Mouse (Mus musculus): Measurements from ENCODE around the gene Mylk.

Mylk gene

DNA sequence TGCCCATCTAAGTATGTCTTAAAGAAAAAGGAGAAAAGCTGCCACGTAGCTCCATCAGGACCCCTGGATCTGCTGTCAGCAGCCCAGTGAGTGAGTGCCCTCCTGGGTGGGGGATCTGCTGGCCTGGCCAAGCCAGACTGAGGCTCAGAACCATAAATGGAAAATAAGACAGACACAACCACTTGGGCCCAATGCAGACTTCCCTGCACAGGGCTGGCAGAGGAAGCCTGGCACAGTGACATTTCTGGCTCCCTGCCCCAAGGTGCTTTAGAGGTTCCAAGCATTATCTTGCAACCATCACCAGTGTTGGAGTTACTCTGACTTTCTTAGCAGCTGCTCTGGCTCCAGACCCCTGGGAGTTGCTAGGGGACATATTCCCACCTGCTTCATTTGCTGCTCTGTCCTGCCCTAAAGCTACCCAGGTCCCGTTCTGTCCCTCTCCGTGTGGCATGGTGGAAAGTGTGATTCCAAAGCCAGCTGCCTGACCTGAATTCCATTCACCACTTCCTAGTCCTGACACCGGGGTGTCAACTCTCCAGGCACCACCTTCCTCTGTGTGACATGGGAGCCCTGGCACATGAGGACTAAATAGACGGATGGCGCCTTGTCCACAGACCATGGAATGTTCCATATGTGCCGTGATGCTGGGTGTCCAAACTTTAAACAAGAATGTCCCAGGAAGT, 156.7 kb downstream of the Mylk start:
- in situ Hi-C loops (cut with MboI, MseI): no loop called here

DNA sequence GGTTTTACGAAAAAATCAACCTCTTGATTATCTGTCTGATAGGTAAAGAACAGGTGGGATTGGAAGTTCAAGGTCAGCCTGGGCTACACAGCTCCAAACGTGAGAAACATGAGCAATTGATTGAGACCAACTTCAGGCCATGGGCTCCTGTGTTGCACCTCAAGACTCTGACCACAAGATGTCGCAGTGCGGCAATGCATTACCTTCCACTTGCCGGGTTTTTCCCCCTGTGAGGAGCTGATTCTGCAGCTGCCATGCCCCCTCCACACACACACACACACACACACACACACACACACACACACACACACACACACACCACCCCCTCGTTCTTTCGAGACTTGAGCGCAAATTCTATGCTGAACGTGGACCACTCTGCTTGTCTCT, 157.3 kb downstream of the Mylk start:
- in situ Hi-C loops (cut with MboI, MseI): no loop called here

DNA sequence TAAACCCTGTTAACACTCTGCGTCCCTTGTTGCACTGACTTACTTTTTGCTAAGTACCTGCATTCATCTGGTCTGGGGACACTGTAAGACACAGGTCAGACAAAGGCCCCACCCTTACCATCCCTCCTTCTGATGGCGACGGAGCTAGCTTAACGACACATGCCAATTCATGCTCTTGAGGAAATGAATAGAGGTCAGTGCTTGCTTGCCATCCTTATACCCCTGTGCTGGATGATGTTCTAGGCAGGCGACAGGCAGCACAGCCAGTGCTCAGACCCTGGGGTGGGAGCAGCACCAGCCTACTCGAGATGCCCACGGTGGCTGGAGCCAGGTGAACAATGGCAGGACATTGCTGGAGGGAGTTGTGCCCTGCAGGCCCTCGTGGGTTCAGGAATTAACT, 157.8 kb downstream of the Mylk start:
- in situ Hi-C loops (cut with MboI, MseI): no loop called here

DNA sequence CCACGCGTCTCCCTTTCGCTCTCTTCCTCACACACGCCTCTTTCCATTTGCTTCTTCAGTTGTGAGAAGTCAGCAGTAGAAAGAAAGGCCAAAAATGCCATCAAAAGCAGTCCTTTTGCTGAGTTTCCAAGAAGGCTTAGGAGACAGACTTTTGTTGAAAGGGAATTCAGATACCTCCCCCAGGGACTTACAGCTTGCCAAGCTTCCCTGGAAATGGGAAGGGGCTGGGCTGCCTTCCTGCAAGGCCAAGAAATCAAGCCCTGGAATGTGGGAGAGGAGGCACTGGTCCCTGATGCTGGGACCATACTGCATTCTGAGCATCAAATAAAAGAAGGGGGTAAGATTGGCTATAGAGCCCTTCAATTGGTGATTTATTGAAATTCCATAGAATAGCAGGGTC, 159.9 kb downstream of the Mylk start:
- in situ Hi-C loops (cut with MboI, MseI): loop anchor here (5.0 kb wide), 1 partner anchor 77 kb away; no protein-coding TSS in a partner anchor

DNA sequence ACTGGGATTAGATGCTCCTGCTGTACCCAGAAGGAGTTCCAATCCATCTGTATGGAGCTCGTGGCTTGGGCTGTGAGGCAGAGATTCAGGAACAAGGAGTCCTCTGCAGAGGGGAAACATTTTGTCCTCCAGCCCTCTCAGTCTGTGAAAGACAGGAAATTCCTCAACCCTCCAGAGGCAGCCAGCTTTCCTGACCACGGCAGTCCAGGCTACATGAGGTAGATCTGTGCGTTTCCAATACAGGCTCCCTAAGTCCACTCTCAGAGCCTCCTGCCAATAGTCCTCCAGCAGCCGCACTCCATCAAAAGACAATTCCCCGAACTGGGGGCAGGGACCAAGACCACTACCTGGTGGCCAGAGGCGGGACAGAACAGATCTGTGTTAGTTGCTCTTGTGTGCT, 164.4 kb downstream of the Mylk start:
- in situ Hi-C loops (cut with MboI, MseI): loop anchor here (5.0 kb wide), 1 partner anchor 73 kb away; no protein-coding TSS in a partner anchor

DNA sequence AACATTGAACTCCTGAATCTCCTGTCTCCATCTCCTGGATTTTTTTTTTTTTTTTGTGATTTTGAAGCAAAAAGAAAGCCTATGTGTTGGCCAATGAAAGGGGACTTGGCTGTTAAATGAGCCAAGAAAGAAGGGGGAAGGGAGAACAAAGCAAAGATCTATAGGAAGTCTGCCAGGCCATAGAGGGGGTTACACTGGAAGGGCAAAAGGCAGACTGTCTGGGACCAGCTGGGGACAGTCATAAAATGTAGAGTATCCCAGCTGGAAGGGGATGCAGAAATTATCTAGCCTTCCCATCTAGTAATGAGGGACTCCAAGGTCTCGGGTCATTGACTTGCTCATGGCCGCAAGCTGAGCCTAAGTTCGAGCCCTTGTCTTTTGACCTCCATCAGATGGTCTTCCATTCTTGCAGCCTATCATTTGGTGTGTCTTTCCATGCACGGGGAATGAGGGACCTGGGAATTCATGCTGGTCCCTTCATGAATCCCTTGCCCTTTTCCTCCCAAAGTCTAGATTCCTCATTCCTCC, 172.4 kb downstream of the Mylk start:
- in situ Hi-C loops (cut with MboI, MseI): no loop called here

DNA sequence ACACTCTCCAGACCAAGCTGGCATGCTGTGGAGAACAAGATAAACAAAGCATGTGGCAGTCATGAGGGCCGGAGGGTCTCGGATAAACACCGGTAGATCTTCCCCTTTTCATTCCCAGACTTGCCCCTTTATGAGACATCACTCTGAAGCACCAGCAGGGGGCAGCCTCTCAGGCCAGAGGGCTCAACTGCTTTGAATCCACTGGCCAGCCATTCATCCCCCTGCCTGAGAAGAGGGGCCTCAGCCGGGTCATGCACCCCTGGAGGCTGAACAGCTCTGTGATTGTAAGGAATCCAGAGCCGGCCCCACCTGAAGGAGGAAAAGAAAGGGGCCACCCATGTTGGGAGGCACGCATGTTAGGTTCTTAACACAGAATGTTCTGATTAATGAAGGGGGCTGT, 175.2 kb downstream of the Mylk start:
- in situ Hi-C loops (cut with MboI, MseI): no loop called here

DNA sequence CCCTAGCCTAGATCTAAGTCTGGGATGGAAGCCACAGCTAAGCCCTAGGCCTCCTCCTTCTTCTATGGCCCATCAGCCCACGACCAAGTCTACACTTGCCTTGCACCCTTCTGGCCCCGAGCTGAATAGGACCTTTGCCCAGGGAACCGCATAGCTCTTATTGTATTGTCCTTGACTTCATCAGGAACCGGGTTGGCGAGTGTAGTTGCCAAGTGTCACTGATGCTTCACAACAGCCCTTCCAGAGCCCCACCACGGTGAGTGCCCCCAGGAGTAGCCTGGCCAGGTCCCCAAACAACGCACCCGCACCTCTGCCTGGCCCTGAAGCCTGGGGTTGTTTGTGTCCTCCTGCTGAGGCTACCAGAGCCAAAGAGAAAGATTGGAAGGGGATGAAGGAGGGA, 175.9 kb downstream of the Mylk start:
- in situ Hi-C loops (cut with MboI, MseI): no loop called here

DNA sequence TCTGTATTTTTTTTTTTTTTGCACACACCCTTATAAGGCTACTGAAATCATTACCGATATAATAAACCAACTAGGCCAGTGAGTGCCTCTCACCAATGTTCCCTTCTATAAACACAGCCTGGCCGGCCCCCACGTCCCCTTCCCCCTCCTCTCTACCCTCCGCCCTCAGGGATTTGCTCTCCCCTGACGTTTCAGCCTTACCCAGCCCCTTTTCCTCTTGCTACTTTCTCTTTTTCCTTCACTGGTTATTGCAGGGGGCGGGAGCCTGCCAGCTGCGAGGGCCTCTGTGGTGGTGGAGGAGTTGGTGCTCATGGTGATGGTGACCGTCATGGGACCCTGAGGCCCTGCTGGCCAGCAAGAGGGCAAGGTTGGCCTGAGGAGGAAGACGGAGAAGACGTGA, 176.3 kb downstream of the Mylk start:
- in situ Hi-C loops (cut with MboI, MseI): no loop called here

DNA sequence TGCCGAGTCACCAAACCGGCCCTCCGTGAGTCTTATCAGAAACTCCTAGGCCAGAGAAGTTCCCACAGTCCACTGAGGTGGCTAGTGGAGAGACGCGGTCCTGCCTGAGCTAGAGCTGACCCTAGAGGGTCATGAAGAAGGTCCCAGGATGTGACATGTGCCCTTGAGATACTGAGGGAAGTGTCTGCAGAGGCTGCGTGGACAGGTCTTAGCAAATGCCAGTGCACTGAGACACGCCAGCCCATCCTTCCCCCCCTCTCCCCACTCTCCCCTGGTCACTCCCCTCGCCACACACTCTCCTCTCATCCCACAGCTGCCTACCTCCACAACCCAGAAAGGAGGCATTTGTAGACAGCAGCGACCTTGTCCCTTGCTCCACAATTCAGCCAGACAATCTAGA, 178.6 kb downstream of the Mylk start:
- in situ Hi-C loops (cut with MboI, MseI): no loop called here

DNA sequence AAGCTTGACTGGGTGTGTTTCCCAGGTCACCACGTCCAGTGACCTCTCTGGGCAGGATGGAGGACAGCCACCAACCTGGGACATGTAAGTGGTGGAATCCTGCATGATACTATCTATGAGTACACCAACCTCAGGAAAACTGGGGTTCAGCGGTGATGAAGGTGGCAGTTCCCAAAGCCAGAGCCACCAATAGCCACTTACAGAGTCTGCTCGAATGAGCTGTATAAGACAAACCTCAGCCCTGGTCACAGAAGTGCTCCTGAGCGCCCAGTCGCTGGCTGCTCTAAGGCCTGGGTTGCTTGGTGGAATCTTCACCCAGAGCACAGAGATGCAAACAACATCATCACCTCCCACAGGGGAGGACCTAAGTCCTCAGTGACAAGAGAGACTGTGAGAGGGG, 179.3 kb downstream of the Mylk start:
- in situ Hi-C loops (cut with MboI, MseI): no loop called here

DNA sequence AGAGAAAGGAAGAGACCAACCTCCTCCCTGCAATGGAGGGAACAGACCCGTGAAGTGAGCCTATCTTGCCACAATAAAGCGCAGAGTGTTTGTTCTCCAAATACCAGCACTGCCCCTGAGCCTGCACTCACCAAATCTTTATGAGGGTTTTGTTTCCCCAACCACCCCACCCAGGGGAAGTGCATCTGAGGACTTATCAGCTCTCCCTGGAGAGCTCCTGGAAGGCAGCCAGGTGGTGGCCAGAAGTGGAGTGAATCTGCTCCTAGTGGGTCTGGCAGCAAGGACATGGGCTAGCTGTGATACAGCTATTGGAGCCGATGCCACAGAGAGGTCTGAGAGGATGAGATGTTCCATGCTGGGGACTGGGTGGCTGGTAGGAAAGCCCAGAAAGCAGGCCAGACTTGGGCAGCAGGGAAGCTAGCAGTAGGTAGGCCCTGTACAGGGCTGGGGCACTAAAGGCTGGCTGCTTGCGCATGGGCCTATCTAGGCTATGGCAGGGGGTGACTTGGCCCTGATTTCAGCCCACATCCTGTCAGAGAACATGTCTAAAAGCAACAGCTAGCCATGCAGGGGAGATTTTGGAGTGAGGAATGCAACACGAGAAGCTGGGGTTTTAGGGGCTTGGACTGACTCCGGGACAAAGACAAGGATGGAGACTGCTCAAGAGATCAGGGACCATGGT, 180.1 kb downstream of the Mylk start:
- in situ Hi-C loops (cut with MboI, MseI): no loop called here

DNA sequence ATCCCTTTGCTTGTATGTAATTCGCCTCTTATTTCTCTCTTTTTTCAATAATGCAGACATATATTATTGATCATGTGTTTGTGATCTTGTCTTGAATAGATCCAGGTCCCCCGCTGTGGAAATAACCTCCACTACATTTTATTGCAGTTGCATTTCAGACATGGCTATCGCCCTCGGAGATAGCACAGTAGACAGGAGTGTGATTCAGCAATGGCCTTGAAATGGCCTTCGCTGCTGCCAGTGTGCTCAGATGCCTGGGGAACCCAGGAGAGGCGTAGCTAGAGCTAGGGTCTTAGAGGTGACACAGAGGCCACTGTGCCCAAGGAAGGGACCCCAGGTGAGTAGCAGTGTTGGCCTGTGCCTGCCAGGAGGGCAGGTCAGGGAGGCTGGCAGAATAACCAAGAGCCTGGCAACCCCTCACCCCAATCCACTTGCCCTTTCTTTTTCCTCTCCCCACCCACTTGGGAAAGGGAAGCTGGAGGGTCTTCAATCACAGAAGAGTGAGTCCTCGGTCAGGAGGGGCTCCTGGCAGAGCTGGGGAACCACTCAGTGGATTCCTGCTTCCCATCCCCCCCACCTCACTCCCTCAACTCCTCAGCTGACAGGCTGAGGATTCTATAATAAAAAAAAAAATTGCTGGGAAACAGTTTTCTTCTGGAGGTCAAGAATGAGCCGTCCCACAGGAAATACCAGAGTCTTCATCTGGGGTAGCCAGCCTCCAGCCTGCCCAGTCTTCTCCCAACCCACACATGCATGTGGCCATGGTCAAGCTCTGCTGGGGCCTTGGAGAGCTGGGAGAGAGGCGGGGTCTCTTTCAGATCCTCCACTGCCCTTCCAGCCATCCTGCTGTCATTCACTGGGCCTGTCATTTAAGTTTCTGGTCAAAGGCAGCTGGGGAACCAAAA, 181.8 kb downstream of the Mylk start:
- in situ Hi-C loops (cut with MboI, MseI): no loop called here

DNA sequence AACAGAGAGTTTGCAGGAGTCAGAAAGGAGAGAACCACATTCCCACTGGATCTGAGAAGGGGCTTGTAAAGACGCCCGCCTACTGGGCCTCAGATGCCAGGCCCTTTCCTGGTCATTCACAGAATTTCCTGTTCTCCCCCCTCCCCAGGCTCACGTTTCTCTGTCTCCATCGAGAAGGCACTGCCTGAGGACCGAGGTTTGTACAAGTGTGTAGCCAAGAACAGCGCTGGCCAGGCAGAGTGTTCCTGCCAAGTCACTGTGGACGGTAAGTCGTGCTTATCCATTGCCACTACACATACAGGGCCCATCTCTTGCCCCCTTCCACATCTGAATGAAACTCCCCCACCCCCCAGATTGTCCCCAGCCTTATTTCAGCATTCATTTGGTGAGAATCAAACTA, 184.7 kb downstream of the Mylk start:
- in situ Hi-C loops (cut with MboI, MseI): no loop called here

DNA sequence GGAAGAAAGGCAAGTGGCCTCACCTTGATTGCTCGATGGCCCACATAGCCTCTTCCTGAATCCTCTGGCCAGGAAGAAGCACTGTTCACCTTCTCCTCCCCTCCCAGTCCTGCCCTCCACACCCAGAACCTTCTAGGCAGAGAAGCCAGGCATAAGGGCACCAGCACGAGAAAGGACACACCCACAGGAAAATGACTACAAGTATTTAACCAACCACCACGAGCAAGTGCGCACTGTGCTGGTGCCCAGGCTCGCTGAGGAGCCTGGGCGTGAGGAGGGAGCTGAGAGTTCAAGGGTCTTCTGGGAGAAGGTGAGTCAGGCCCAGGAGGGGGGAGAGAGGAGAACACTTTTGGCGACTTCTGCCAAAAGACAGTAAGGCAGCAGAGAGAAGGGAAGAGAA, 185.1 kb downstream of the Mylk start:
- in situ Hi-C loops (cut with MboI, MseI): no loop called here

DNA sequence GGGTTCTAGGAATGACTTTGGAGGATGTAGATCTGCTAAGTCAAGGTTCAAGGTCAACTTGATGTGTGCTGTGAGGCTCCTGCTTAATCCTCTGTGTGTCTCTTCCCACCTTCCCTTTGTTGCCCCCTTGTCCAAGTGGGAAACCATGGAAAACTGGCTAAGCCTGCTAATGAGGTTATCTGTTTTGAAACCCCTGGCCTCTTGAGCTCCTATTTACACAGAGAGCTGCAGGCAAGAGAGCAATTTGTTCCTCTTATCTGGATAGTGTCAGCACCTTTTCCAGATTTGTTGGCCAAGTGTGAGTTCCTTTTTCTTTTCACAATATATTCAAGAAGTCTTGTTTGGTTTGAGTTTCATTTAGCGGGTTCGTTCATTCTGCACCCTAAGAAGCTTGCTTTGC, 186.3 kb downstream of the Mylk start:
- in situ Hi-C loops (cut with MboI, MseI): no loop called here

DNA sequence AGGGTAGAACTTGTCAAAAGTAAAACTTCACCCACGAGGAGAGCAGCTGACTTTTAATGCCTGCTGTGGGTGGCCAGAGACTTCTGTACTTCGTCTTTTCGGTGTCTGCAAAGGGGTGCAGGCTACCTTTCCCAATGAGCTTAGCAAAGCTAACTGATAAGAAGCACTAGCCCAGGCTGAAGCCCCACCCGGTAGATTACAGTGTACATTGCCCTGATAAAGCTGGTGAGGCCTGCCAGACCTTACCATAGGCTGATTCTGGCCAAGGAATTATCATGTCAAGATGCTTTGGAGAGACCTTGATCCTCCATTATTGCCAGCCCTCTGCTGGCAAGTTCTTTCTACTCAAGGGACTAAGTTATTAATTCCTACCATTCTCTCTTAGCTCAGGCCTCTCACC, 188.2 kb downstream of the Mylk start:
- in situ Hi-C loops (cut with MboI, MseI): no loop called here

DNA sequence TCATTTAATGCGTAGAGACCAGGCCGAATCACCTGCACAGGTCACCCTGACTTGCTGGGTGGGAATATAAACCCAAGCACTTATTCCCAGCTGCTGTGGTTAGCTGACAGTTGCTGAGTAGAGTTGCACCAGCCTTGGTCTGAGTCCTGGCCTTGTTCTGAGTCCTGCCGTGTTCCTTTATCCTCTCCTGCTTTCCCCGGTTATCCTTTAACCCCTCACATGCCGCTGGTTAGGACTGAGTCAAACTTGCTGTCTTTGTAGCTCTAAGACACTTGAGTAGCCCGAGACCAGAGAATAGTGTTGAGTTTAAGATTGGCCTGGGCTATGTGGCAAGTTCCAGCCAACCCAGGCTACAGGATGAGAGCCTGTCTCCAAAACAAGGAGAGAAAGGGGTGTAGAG, 189.5 kb downstream of the Mylk start:
- in situ Hi-C loops (cut with MboI, MseI): no loop called here

DNA sequence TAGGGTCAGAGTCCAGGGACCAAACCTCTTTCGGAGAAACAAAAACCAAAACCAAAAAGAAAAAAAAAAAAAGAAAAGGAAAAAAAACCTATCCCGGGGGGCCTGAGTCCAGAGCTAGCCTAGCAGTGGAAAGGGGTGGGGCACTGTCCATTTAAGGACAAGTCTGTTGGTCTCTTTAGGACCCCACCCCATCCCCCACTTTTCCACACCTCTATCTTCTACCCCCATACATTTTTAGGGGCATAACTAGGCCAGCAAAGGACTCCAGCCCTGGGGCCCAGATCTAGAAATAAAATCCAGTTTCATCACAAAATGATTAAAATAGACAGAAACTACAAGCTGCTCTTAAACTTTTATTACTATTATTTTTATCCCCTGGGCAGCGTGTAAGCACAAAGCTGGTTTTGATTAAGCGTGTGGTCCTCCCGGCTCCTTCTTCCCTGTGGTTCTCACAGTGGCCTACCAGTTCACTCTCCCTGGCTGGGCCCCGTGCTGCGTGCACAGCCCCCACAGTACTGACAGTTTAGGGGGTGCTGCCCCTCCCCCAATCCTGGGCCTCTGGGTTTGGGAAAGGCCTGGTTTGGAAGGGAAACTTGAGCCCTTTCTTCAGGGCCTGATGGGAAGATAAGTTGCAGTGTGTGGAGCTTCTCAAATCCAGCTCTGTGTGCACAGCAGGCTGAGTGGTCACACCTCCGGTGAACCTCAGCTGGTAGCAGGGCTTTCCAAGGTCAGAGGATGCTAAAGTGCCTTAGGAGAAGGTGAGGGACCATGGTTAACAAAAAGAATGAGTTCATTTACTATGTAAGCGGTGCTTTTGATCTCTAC, 190.7 kb downstream of the Mylk start:
- in situ Hi-C loops (cut with MboI, MseI): no loop called here

DNA sequence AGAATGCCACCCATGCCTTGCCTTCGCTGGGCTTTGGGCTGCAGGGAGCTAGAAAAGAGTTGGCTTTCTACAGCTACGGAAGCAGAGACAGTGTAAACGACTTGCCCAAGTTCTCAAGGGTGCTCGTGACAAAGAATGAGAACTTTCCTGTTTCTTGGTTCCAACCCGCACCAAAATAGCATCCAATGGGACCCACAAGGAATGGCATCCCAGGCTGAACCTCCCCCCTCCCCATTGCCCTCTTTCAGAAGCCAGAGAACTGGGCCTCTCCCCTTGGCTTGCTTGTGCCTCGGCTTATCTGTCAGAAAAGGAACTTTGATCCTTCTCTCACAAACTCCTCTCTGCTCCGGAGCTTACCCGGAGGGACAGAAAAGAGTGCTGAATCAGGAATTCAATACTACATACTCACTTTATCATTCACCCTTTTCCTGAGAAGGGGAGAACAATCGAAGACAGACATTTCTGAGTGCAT, 191.4 kb downstream of the Mylk start:
- in situ Hi-C loops (cut with MboI, MseI): no loop called here

DNA sequence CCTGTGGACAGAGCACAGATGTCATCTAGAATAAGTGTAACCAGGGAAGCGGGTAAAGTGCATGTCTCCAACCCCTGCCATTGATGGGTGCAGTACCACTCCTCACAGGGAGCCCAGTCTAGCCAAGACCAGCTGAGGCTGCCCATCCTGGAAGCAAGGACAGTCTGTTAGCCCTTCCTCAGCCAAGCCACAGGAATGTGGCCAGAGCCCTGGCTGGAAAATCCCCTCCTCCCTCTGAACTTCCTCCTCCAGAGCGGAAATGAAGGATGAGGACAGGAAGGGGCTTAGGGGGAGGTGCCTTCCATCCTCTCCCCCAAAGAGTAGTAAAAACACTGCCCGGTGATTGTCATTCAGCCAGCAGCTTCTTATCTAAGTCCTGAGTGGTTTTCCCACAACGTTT, 192.6 kb downstream of the Mylk start:
- in situ Hi-C loops (cut with MboI, MseI): no loop called here
